Mouse (Mus musculus): Measurements from ENCODE around the gene S100a6. TPM values are rescaled to one million over a fixed set of nuclear protein-coding genes. Genes with fewer than 3 reads are reported as not detected.

The S100a6 gene
- polyA plus RNA-seq, 1 experiment from 2014 or later: 23.7 TPM

DNA sequence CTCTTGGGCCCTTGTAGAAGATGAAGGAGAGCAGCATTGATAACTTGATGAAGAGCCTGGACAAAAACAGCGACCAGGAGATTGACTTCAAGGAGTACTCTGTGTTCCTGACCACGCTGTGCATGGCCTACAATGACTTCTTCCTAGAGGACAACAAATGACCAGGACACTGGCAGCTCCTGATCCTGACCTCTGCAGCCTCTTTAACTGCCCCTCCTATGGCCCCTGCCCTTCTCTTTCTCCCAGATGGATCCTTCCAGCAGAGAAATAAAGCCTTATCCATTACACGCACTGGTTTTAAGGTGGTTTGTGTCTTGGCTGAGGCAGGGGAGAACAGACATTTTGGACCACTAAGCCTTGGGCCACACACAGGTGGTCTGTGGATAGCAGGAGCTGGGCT, 1.2 kb upstream of the S100a6 start:
- H3K4me2 ChIP-seq (ENCODE audit: low read depth, low read length): no peak overlapping the region
- no peak overlapping the region for H3K9ac ChIP-seq (replicated peaks; ENCODE audit: low read length)
- H3K36me3 ChIP-seq (replicated peaks; ENCODE audit: control insufficient read depth, insufficient read depth, low read depth, low read length): no peaks in the 10 kb centered on the region
- no peaks in the 10 kb centered on the region for H3K4me1 ChIP-seq (ENCODE audit: control insufficient read depth, insufficient read depth, low read length)
- no peaks in the 10 kb centered on the region for H3K27me3 ChIP-seq (ENCODE audit: control insufficient read depth, insufficient read depth, low read length)
- H3K9me3 ChIP-seq (replicated peaks; ENCODE audit: control insufficient read depth, low read length): no peaks in the 10 kb centered on the region
- H3K27ac ChIP-seq (replicated peaks; ENCODE audit: low read depth, low read length): no peak overlapping the region
- ATAC-seq (replicated peaks; ENCODE audit: insufficient number of reproducible peaks, low FRiP score, low TSS enrichment, low read depth) (no peak), DNase-seq (ENCODE audit: low spot score) (no peak)
- H3K4me3 ChIP-seq (ENCODE audit: low read depth, low read length): no peak overlapping the region
- 87% methylated on average over 3 of the region's 3 CpGs for WGBS

DNA sequence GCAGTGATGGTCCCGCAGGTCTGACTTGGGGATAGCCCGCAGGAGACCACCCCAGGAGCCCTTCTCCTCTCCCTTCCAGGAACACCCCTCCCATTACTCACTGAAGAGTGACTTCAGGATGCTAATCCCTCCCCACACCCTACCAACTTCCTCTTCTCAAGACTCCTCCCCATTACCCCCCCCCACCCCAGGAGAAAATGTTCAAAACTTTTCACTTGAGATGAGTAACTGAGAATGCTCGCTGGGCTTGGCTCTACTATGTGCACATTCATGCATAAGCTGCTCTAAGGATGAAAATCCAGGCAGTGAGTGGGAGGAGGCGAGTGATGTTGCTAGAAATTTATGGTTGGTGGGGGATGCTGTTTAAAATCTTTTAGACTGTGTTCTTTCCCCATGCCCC, 621 bp upstream of the S100a6 start:
- 66% methylated on average over 4 of the region's 4 CpGs for WGBS
- ATAC-seq (replicated peaks; ENCODE audit: insufficient number of reproducible peaks, low FRiP score, low TSS enrichment, low read depth): no peak

DNA sequence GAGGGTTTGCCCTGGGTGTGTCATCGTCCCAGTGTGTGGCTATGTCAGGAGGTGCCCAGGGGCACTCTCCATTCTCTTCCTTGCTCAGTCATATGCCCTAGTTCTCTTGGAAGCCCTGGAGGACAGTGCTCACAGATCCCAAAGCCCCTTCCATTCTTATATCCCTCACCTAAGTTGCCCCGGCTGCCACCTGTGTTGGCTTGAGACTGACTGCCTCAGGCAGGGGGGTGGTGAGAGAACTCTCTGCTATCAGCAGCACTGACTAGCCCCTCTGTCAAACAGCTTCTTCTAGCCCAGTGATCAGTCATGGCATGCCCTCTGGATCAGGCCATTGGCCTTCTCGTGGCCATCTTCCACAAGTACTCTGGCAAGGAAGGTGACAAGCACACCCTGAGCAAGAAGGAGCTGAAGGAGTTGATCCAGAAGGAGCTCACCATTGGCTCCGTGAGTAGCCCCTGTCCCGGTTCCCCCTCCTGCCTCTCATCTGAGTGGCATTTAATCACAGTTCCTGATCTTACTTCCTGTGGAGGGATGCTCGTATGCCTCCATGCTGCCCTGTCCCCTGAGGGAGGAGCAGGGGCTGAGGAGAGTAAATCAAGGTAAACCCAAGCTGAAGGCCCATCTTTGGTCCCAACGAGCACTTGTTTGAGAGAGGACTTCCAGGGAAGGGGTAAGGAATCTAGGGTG, 922 bp downstream of the S100a6 start:
- ATAC-seq (replicated peaks; ENCODE audit: insufficient number of reproducible peaks, low FRiP score, low TSS enrichment, low read depth) (no peak), DNase-seq (ENCODE audit: low spot score) (no peak)
- no peaks in the 10 kb centered on the region for H3K27me3 ChIP-seq (ENCODE audit: control insufficient read depth, insufficient read depth, low read length)
- no peaks in the 10 kb centered on the region for H3K36me3 ChIP-seq (replicated peaks; ENCODE audit: control insufficient read depth, insufficient read depth, low read depth, low read length)
- no peaks in the 10 kb centered on the region for H3K4me1 ChIP-seq (ENCODE audit: control insufficient read depth, insufficient read depth, low read length)
- peak overlapping the region; percentile 66 for H3K4me2 ChIP-seq (ENCODE audit: low read depth, low read length)
- H3K4me3 ChIP-seq (ENCODE audit: low read depth, low read length): peak overlapping the region; percentile 25; the same call in 1 of the 2 replicates
- peak overlapping the region; percentile 49 for H3K9ac ChIP-seq (replicated peaks; ENCODE audit: low read length)
- WGBS: 55% methylated on average over 7 of the region's 7 CpGs
- no peaks in the 10 kb centered on the region for H3K9me3 ChIP-seq (replicated peaks; ENCODE audit: control insufficient read depth, low read length)
- no peak overlapping the region for H3K27ac ChIP-seq (replicated peaks; ENCODE audit: low read depth, low read length)

More for the DNA sequence above, 621 bp upstream of the S100a6 start:
- no peaks in the 10 kb centered on the region for H3K36me3 ChIP-seq (replicated peaks; ENCODE audit: control insufficient read depth, insufficient read depth, low read depth, low read length)
- H3K4me1 ChIP-seq (ENCODE audit: control insufficient read depth, insufficient read depth, low read length): no peaks in the 10 kb centered on the region
- H3K4me2 ChIP-seq (ENCODE audit: low read depth, low read length): no peak overlapping the region
- no peaks in the 10 kb centered on the region for H3K9me3 ChIP-seq (replicated peaks; ENCODE audit: control insufficient read depth, low read length)
- no peak for DNase-seq (ENCODE audit: low spot score)
- no peaks in the 10 kb centered on the region for H3K27me3 ChIP-seq (ENCODE audit: control insufficient read depth, insufficient read depth, low read length)
- H3K4me3 ChIP-seq (ENCODE audit: low read depth, low read length): no peak overlapping the region
- no peak overlapping the region for H3K27ac ChIP-seq (replicated peaks; ENCODE audit: low read depth, low read length)
- no peak overlapping the region for H3K9ac ChIP-seq (replicated peaks; ENCODE audit: low read length)

DNA sequence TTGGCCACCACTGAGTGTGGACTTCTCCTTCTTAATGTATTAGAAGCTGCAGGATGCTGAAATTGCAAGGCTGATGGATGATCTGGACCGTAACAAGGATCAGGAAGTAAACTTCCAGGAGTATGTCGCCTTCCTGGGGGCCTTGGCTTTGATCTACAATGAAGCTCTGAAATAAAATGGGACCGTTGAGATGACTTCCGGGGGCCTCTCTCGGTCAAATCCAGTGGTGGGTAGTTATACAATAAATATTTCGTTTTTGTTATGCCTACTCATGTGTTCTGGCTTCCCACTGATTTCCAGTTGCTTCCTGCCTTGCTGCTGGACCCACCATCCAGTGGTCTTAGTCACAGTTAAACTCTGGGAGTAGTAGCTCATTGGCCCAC, 1.5 kb downstream of the S100a6 start:
- no peak for ATAC-seq (replicated peaks; ENCODE audit: insufficient number of reproducible peaks, low FRiP score, low TSS enrichment, low read depth)
- Histone ChIP-seq H3K36me3 (replicated peaks; ENCODE audit: control insufficient read depth, insufficient read depth, low read depth, low read length) (no peaks in the 10 kb centered on the region), H3K9me3 (replicated peaks; ENCODE audit: control insufficient read depth, low read length) (no peaks in the 10 kb centered on the region), H3K4me3 (ENCODE audit: low read depth, low read length) (no peak overlapping the region), H3K27me3 (ENCODE audit: control insufficient read depth, insufficient read depth, low read length) (no peaks in the 10 kb centered on the region), H3K27ac (replicated peaks; ENCODE audit: low read depth, low read length) (no peak overlapping the region), H3K4me2 (ENCODE audit: low read depth, low read length) (no peak overlapping the region), H3K9ac (replicated peaks; ENCODE audit: low read length) (no peak overlapping the region), H3K4me1 (ENCODE audit: control insufficient read depth, insufficient read depth, low read length) (no peaks in the 10 kb centered on the region)
- 87% methylated on average over 6 of the region's 6 CpGs for WGBS
- no peak for DNase-seq (ENCODE audit: low spot score)

DNA sequence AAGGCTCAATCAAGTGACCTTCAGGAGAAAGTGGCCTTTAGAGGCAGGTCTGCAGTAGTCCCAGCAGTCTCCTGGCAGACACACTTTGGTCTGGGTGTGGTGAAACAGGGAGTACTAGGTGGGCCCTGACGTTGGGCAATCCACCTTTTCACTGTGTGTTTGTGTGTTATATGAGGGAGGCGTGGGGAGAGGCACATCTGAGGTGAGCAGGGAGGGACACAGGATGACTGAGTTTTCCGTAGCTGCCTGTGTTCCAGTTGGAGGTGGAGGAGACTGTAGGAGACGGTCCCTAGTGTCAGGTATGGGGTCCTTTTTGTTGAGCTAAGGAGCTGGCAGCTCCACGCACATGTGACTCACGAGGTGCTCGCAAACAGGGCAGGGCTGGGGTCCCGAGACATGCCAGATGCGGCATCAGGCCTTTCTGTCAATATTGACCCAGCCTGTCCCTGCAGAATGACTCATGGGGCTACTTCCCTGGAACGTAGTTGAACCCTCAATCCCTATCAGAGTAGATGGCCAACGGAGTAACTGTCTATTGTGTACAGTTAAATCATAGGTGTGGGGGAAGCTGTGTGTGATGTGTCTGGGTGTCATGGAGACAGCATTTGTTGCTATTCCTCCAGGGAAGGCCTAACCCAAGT, 2.0 kb downstream of the S100a6 start:
- DNase-seq (ENCODE audit: low spot score) (no peak), ATAC-seq (replicated peaks; ENCODE audit: insufficient number of reproducible peaks, low FRiP score, low TSS enrichment, low read depth) (0 out of 2 replicates have a peak, but pooled peaks have one; percentile 4)
- 84% methylated on average over 11 of the region's 11 CpGs for WGBS
- Histone ChIP-seq H3K27me3 (ENCODE audit: control insufficient read depth, insufficient read depth, low read length) (no peaks in the 10 kb centered on the region), H3K9me3 (replicated peaks; ENCODE audit: control insufficient read depth, low read length) (no peaks in the 10 kb centered on the region), H3K9ac (replicated peaks; ENCODE audit: low read length) (no peak overlapping the region), H3K27ac (replicated peaks; ENCODE audit: low read depth, low read length) (no peak overlapping the region), H3K4me2 (ENCODE audit: low read depth, low read length) (no peak overlapping the region), H3K4me1 (ENCODE audit: control insufficient read depth, insufficient read depth, low read length) (no peaks in the 10 kb centered on the region), H3K4me3 (ENCODE audit: low read depth, low read length) (no peak overlapping the region), H3K36me3 (replicated peaks; ENCODE audit: control insufficient read depth, insufficient read depth, low read depth, low read length) (no peaks in the 10 kb centered on the region)

DNA sequence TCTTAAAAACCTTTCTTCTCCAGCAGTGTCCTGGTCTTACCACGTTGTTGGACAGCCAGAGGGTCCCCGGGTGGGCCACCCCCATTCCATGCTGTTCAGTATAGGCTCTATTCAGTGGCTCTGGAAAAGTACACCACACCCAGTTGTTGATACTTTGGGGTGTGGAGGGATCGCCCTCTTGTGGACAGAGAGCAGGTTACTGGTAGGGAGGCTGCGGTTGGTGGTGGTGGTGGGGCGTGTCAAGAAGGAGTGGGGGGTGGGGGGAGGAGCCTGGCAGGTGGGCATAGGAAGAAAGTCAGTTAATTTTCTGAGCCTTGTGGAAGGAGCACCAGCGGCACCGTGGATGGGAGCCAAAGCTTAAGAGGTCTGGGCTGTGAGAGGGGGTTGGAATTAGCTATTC, 2.7 kb downstream of the S100a6 start:
- WGBS: 15% methylated on average over 7 of the region's 7 CpGs
- ATAC-seq (replicated peaks; ENCODE audit: insufficient number of reproducible peaks, low FRiP score, low TSS enrichment, low read depth): peak; percentile 70; the same call in 1 of the 2 replicates
- Histone ChIP-seq H3K9ac (replicated peaks; ENCODE audit: low read length) (no peak overlapping the region), H3K9me3 (replicated peaks; ENCODE audit: control insufficient read depth, low read length) (no peaks in the 10 kb centered on the region), H3K4me1 (ENCODE audit: control insufficient read depth, insufficient read depth, low read length) (no peaks in the 10 kb centered on the region), H3K27me3 (ENCODE audit: control insufficient read depth, insufficient read depth, low read length) (no peaks in the 10 kb centered on the region), H3K27ac (replicated peaks; ENCODE audit: low read depth, low read length) (no peak overlapping the region), H3K4me3 (ENCODE audit: low read depth, low read length) (no peak overlapping the region), H3K4me2 (ENCODE audit: low read depth, low read length) (no peak overlapping the region), H3K36me3 (replicated peaks; ENCODE audit: control insufficient read depth, insufficient read depth, low read depth, low read length) (no peaks in the 10 kb centered on the region)
- peak; percentile 80 for DNase-seq (ENCODE audit: low spot score)

DNA sequence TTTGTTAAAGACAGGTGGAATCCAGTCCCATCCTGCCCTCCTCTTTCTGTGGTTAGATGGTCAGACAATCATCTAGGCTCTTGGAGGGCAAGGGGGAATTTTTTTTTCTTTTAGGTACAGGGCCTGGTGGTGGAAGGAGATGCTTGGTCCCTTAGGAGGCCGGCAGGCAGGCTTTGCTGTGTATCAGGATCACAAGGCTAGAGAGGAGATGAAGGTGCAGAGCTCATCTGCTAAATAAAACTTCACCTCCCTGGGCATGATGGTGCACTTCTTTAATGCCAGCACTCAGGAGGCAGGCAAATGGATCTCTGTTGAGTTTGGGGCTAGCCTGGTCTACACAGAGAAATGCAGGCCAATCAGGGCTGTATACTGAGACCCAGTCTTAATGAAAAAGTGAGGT, 3.2 kb downstream of the S100a6 start:
- H3K27ac ChIP-seq (replicated peaks; ENCODE audit: low read depth, low read length): no peak overlapping the region
- DNase-seq (ENCODE audit: low spot score): no peak
- no peaks in the 10 kb centered on the region for H3K36me3 ChIP-seq (replicated peaks; ENCODE audit: control insufficient read depth, insufficient read depth, low read depth, low read length)
- WGBS: 81% methylated on average over 1 of the region's 1 CpGs
- H3K27me3 ChIP-seq (ENCODE audit: control insufficient read depth, insufficient read depth, low read length): no peaks in the 10 kb centered on the region
- no peak for ATAC-seq (replicated peaks; ENCODE audit: insufficient number of reproducible peaks, low FRiP score, low TSS enrichment, low read depth)
- H3K9ac ChIP-seq (replicated peaks; ENCODE audit: low read length): no peak overlapping the region
- H3K4me3 ChIP-seq (ENCODE audit: low read depth, low read length): no peak overlapping the region
- no peak overlapping the region for H3K4me2 ChIP-seq (ENCODE audit: low read depth, low read length)
- no peaks in the 10 kb centered on the region for H3K9me3 ChIP-seq (replicated peaks; ENCODE audit: control insufficient read depth, low read length)
- H3K4me1 ChIP-seq (ENCODE audit: control insufficient read depth, insufficient read depth, low read length): no peaks in the 10 kb centered on the region

DNA sequence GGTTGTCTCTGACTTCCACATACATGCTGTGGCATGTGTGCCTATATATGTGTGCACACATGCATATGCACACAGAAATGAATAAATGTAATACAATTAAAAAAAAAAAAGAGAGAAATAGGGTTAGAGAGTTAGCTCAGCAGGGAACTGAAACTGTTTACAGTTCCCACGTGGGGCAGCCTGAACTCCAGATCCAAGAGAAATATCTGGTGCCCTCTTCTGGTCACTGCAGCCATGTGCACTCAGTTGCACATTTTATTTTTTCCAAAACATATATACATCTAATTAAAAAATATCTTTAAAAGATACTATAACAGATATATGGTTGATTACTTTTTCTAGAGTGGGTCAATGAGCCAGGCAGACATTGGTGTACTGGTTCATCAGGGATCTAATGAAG, 4.9 kb downstream of the S100a6 start:
- ATAC-seq (replicated peaks; ENCODE audit: insufficient number of reproducible peaks, low FRiP score, low TSS enrichment, low read depth): no peak
- Histone ChIP-seq H3K9me3 (replicated peaks; ENCODE audit: control insufficient read depth, low read length) (no peaks in the 10 kb centered on the region), H3K9ac (replicated peaks; ENCODE audit: low read length) (no peak overlapping the region), H3K27me3 (ENCODE audit: control insufficient read depth, insufficient read depth, low read length) (no peaks in the 10 kb centered on the region), H3K4me1 (ENCODE audit: control insufficient read depth, insufficient read depth, low read length) (no peaks in the 10 kb centered on the region), H3K36me3 (replicated peaks; ENCODE audit: control insufficient read depth, insufficient read depth, low read depth, low read length) (no peaks in the 10 kb centered on the region), H3K4me3 (ENCODE audit: low read depth, low read length) (no peak overlapping the region), H3K27ac (replicated peaks; ENCODE audit: low read depth, low read length) (no peak overlapping the region), H3K4me2 (ENCODE audit: low read depth, low read length) (no peak overlapping the region)
- 8% methylated on average over 1 of the region's 1 CpGs for WGBS
- no peak for DNase-seq (ENCODE audit: low spot score)

All from embryonic facial prominence, embryonic 11.5 days (tissue).